13 mouse cellular contexts compared by ENCODE assay signal in the genomic region with DNA sequence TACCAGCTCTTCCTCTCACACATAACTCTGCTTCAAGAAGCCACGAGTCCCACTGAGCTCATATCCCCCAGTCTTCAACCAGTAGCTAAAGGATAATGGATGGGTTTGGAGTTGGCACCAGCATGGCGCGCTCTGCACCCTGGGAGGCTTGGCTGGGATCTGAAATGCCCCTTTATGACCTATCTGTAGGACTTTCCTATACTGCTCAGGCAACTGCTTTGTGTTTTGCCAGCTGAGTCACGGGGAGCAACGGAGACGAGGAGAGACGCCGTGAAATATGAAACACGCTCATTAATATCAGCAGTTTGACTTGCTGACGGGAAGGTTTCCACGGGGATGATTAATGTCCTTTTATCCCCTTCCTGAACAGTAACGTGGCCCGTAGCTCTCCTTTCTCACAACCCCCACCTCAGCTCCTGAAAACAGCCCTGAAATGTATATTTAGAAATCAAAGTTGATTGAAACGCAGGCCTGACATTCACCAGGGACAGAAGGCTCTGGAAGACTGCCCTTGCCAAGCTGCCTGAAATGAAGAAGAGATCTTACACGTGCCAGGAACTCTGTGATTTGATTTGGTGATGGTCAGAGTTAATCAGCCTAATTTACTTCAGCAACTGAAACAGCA.
DNase-seq lines count a peak whose midpoint lies in the region; ATAC-seq lines count a peak whose summit lies in the region.
"Had no signal": no experiment of that assay in that cellular context is flagged by ENCODE, and none has a peak within 500 bp of the region (broad histone marks: within the 10 kb centered on the region; RNA-seq: fewer than 3 reads in every experiment).

No protein-coding gene starts in this region.

- H3K36me3 ChIP-seq in hindbrain, embryonic 12.5 days: no peaks in the 10 kb centered on the region
- no peaks in the 10 kb centered on the region for H3K36me3 ChIP-seq in neural tube, embryonic 15.5 days
- H3K36me3 ChIP-seq: midbrain, embryonic 12.5 days had no signal

- peaks cover 10% of the 10 kb centered on the region for H3K4me1 ChIP-seq in hindbrain, embryonic 12.5 days
- H3K4me1 ChIP-seq in neural tube, embryonic 15.5 days: peaks cover 9% of the 10 kb centered on the region
- H3K4me1 ChIP-seq: midbrain, embryonic 12.5 days had no signal

- H3K27me3 ChIP-seq in hindbrain, embryonic 12.5 days: no peaks in the 10 kb centered on the region
- H3K27me3 ChIP-seq in neural tube, embryonic 15.5 days (replicated peaks): no peaks in the 10 kb centered on the region
- H3K27me3 ChIP-seq: midbrain, embryonic 12.5 days had no signal

- no peak overlapping the region for H3K4me2 ChIP-seq in hindbrain, embryonic 12.5 days (replicated peaks)
- no peak overlapping the region for H3K4me2 ChIP-seq in neural tube, embryonic 15.5 days
- H3K4me2 ChIP-seq: midbrain, embryonic 12.5 days had no signal

- whole genome bisulfite sequencing in hindbrain, embryonic 12.5 days: 47% methylated on average over 15 of the region's 15 CpGs
- WGBS in neural tube, embryonic 15.5 days: 52% methylated on average over 15 of the region's 15 CpGs

- peak; percentile 22; the same call in 1 of the 2 replicates for ATAC-seq in hindbrain, embryonic 12.5 days (ENCODE audit: low FRiP score)
- ATAC-seq in neural tube, embryonic 15.5 days (ENCODE audit: low FRiP score): no peak

- peak; percentile 41 to 42 for DNase-seq in cerebellum, postnatal 14 days
- DNase-seq in cerebellum, postnatal 36 days: no peak
- DNase-seq in layer of hippocampus, postnatal 14 days (ENCODE audit: low spot score in 2 of 2): peak; percentile 22 to 34
- DNase-seq in layer of hippocampus, adult 11-12 months (ENCODE audit: low spot score): no peak
- no peak for DNase-seq in frontal cortex, postnatal 25 days (ENCODE audit: low spot score in 2 of 2)
- DNase-seq in layer of hippocampus, adult 8-10 months (ENCODE audit: low spot score in 2 of 2): no peak
- DNase-seq: heart, adult 2 months; lung, adult 18-20 months; retina, postnatal 1 day had no signal

- peak overlapping the region; percentile 4; the same call in 1 of the 2 replicates for H3K27ac ChIP-seq in hindbrain, embryonic 12.5 days
- H3K27ac ChIP-seq in neural tube, embryonic 15.5 days (replicated peaks): 0 out of 2 replicates have a peak overlapping the region, but pooled peaks have one; percentile 1
- H3K27ac ChIP-seq: heart, adult 2 months; midbrain, embryonic 12.5 days had no signal

- no peak overlapping the region for H3K4me3 ChIP-seq in hindbrain, embryonic 12.5 days
- no peak overlapping the region for H3K4me3 ChIP-seq in neural tube, embryonic 15.5 days (replicated peaks)
- H3K4me3 ChIP-seq: erythroblast, embryonic 14.5 days; heart, adult 2 months; midbrain, embryonic 12.5 days had no signal

- H3K9ac ChIP-seq in hindbrain, embryonic 12.5 days: no peak overlapping the region
- H3K9ac ChIP-seq in neural tube, embryonic 15.5 days (replicated peaks): no peak overlapping the region
- H3K9ac ChIP-seq: midbrain, embryonic 12.5 days had no signal

- no peaks in the 10 kb centered on the region for H3K9me3 ChIP-seq in hindbrain, embryonic 12.5 days (replicated peaks)
- H3K9me3 ChIP-seq in neural tube, embryonic 15.5 days (replicated peaks): no peaks in the 10 kb centered on the region
- H3K9me3 ChIP-seq: midbrain, embryonic 12.5 days had no signal

Comparison
In these comparisons a context has a peak if more than half of its experiments do, and no peak if none do; other contexts are left out.
1. DNase-seq: peak in cerebellum, postnatal 14 days (2 of 2) and layer of hippocampus, postnatal 14 days (2 of 2); none in cerebellum, postnatal 36 days (0 of 2), layer of hippocampus, adult 11-12 months (single experiment), frontal cortex, postnatal 25 days (0 of 2) and layer of hippocampus, adult 8-10 months (0 of 2).